Mouse (Mus musculus) 3T3-L1 (cell line): ENCODE measurements at regions not wholly inside any gene's neighbourhood (a gene's known extent, or its start where the extent isn't known, plus 50 kb on each side); places are given as distances from the start of the nearest gene placed in this dataset.
A peak's percentile ranks its signal among the peaks of the same experiment; 100 is the strongest.

Experiments
- DNase-seq: peaks from one replicate; pipeline ENCODE4 v3.0.0-alpha.2; 2015; ENCODE audit warnings: low read depth, low spot score

GRCm38 (mm10) chr14:71895468-71895867 lies 596.2 kb downstream of the Gm9195 start:
- no peak for DNase-seq

GRCm38 (mm10) chr14:71894811-71895210 lies 596.8 kb downstream of the Gm9195 start:
- DNase-seq: no peak

- peak; percentile 15 for DNase-seq
Measured at GRCm38 (mm10) chr14:71893361-71893760, 598.3 kb downstream of the Gm9195 start.

- DNase-seq: no peak
Measured at GRCm38 (mm10) chr14:71891667-71892066, 600.0 kb downstream of the Gm9195 start.

- no peak for DNase-seq
Measured at GRCm38 (mm10) chr14:71882871-71883270, 608.8 kb downstream of the Gm9195 start.

GRCm38 (mm10) chr14:71845546-71845945 lies 646.1 kb downstream of the Gm9195 start:
- no peak for DNase-seq

GRCm38 (mm10) chr14:71808863-71809487 lies 682.7 kb downstream of the Gm9195 start:
- DNase-seq: no peak

- DNase-seq: peak; percentile 11
Measured at GRCm38 (mm10) chr14:71805624-71806023, 686.0 kb downstream of the Gm9195 start.

GRCm38 (mm10) chr14:71799861-71800260 lies 691.8 kb downstream of the Gm9195 start:
- no peak for DNase-seq

- peak; percentile 14 for DNase-seq
Measured at GRCm38 (mm10) chr14:71795713-71796112, 695.9 kb downstream of the Gm9195 start.

- no peak for DNase-seq
Measured at GRCm38 (mm10) chr14:71776990-71777525, 714.6 kb downstream of the Gm9195 start.

- no peak for DNase-seq
Measured at GRCm38 (mm10) chr14:71766856-71767255, 724.8 kb downstream of the Gm9195 start.

GRCm38 (mm10) chr14:71728542-71728941 lies 763.1 kb downstream of the Gm9195 start:
- DNase-seq: no peak

- DNase-seq: peak; percentile 58
Measured at GRCm38 (mm10) chr14:71723526-71723925, 768.1 kb downstream of the Gm9195 start.

- DNase-seq: no peak
Measured at GRCm38 (mm10) chr14:71709528-71710289, 781.9 kb downstream of the Gm9195 start.

- no peak for DNase-seq
Measured at GRCm38 (mm10) chr14:71692752-71693437, 798.7 kb downstream of the Gm9195 start.

- DNase-seq: no peak
Measured at GRCm38 (mm10) chr14:71674564-71674963, 817.1 kb downstream of the Gm9195 start.

- DNase-seq: no peak
Measured at GRCm38 (mm10) chr14:71673837-71674236, 817.8 kb downstream of the Gm9195 start.

- DNase-seq: no peak
Measured at GRCm38 (mm10) chr14:71672481-71672880, 819.2 kb downstream of the Gm9195 start.

GRCm38 (mm10) chr14:71671994-71672393 lies 819.6 kb downstream of the Gm9195 start:
- DNase-seq: no peak

GRCm38 (mm10) chr14:71670435-71670834 lies 821.2 kb downstream of the Gm9195 start:
- peak; percentile 56 for DNase-seq

GRCm38 (mm10) chr14:71666656-71667055 lies 825.0 kb downstream of the Gm9195 start:
- no peak for DNase-seq
